Mouse (Mus musculus) olfactory bulb, adult 2 months (tissue): ENCODE data around the gene Ubr7.
A peak's percentile ranks its signal among the peaks of the same experiment; 100 is the strongest.

Experiments used
- CTCF ChIP-seq: fragments of 200-500 bp; IDR thresholded peaks from 2 replicates; pipeline ENCODE4 v1.5.1; 2012; ENCODE audit warnings: low read depth, mild to moderate bottlenecking, low read length, moderate library complexity; ENCODE audit not compliant: insufficient read depth
- POLR2A ChIP-seq: fragments of 200-500 bp; IDR thresholded peaks from 2 replicates; pipeline ENCODE4 v1.6.1; 2012; ENCODE audit warnings: mild to moderate bottlenecking, low read depth, low read length, moderate library complexity; ENCODE audit not compliant: insufficient read depth

DNA sequence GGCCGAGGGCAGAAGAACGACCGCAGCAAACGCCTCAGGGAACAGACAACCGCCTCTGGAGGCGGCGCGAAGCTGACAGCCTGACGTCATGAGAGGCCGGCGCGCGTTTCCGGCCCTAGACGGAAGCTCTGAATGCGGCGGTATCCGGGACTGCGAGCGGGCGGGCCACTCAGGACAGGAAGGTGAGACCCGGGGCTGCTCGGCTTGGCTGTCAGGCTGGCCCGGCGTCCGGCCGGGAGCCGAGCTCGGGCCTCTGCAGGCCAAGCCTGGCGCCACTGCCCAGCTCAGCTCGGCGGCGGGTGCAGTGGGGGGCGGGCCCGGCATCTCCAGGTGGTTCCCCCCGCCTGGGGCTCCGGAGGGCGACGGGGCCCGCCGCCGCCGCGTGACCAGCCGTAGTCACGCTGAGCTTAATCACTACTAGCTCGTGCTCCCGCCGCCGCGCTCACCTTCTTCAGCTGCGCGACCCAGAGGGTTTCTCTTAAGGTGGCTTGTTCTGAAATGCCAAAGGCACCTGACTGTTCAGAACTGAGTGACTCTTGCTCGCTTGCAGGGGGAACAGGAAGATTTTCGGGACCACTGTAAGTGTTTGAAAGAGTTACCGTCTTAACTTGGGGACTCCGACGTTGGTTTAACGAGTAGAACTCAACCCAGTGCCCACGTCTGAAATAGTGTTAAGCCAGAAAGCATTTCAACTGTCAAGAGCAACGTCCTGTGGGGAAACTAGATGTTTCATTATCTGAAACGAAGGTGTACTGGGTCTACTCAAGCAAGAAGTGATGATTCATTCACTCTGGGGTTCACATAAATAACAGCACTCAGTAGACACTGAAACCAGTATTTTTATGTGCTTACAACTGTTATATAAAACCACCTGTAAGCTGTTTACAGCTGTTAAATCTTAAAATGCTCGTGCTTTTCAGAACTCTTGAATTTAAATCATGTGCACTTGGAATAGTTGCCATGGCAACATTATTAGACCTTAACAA is 13.9 kb upstream of the Ubr7 start, which contains the start of the genes Moap1 and Tmem251:
- TF ChIP-seq CTCF (no peak; the same call in 1 of the 2 replicates), POLR2A (peak; percentile 85)
